Mouse (Mus musculus) B cell, adult 62 days (primary cell): ENCODE results near the gene Gm10477. TPM values are rescaled to one million over a fixed set of nuclear protein-coding genes. Genes with fewer than 3 reads are reported as not detected.

Source experiments
- total RNA-seq: library from RNA; stranded (reverse); gene quantifications from 4 replicates; pipeline ENCODE4 v1.2.4, GENCODE M21; 2023

Gene Gm10477
- total RNA-seq: not detected in 4 replicates

DNA sequence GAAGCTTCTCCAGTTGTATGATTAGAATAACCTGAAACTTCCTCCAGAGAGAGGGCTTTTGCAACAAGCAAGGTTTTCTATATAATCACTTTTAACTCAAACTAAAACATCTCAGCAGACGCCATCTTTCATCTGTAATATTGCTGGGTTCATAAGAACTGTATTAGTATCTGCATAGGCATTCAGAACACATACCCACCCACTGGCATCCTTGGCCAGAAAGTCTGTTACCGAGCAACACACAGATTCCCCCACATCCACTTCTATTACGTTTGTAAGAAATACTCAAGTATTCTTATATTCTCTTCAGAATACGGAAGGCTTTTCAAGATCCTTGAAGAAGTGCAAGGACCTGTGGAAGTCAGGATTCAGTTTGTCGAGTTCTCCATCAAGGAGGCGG, at the start of gene Gm10477:
Gene Gm10477, plus strand, starts transcription at position 301 of the 400 bp plus-strand sequence.

DNA sequence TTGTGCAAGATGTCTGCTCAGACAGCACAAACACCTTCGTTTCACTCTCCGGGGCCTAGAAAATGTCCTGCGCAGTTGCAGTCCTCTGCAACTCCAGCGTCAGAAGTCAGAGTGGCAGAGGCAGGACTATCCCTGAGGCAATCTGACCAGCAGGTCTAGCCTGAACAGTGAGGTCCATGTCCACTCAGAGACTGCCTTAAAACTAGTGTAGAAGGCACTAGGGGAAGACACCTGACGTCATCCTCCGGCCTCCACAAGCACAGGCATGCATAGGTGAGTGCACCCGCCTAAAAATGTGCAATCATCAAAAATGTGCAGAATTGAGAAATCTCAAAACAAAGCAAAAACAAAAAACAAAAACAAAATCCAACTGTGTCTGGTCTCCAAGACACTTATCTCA, 25.0 kb downstream of the Gm10477 start, which contains the start of gene Gm648:
Gene Gm648, minus strand, starts transcription at position 101 of the 400 bp plus-strand sequence.

Other genes with a start within 250 kb of the Gm10477 start
- not detected in 4 replicates for gene Zfp449, start 178.3 kb upstream of the Gm10477 start, total RNA-seq
- not detected in 4 replicates for gene Smim10l2a, start 150.2 kb upstream of the Gm10477 start, total RNA-seq
- gene Gm2174, start 76.8 kb upstream of the Gm10477 start, total RNA-seq: not detected in 4 replicates
- gene Ints6l, start 69.9 kb upstream of the Gm10477 start, total RNA-seq: 47.7 to 61.3 TPM (median 50.3 TPM) in 4 replicates
- gene Gm648, start 24.9 kb downstream of the Gm10477 start, total RNA-seq: not detected in 4 replicates
- gene Mmgt1, start 73.3 kb downstream of the Gm10477 start, total RNA-seq: 8.6 to 9.7 TPM (median 9.1 TPM) in 4 replicates
- 8.4 to 17.3 TPM (median 12.1 TPM) in 4 replicates for gene Slc9a6, start 85.0 kb downstream of the Gm10477 start, total RNA-seq
- 0.35 to 2.3 TPM (median 1.1 TPM) in 4 replicates for gene Fhl1, start 207.0 kb downstream of the Gm10477 start, total RNA-seq